Mouse (Mus musculus): ENCODE data around the gene Tex19.2. TPM values are rescaled to one million over a fixed set of nuclear protein-coding genes. Genes with fewer than 3 reads are reported as not detected.
"Not testable (repeated sequence)": the region's sequence is repeated elsewhere in the genome, so short reads cannot be mapped to it uniquely, and the experiment has no call there.

Tex19.2 gene
- total RNA-seq, 4 experiments from 2014 or later, result not detected

GRCm38 (mm10) chr11:121111601-121112000 is 6.9 kb downstream of the Tex19.2 start:
- DNase-seq (ENCODE audit: low spot score in 2 of 2), result no peak

- no peak for DNase-seq (ENCODE audit: low spot score in 2 of 2)
Observed at GRCm38 (mm10) chr11:121111051-121111450, 7.4 kb downstream of the Tex19.2 start.

GRCm38 (mm10) chr11:121109986-121110385 is 8.5 kb downstream of the Tex19.2 start:
- no peak for DNase-seq (ENCODE audit: low spot score in 2 of 2)

- no peak for DNase-seq (ENCODE audit: low spot score in 2 of 2)
Observed at GRCm38 (mm10) chr11:121108061-121108460, 10.4 kb downstream of the Tex19.2 start.

GRCm38 (mm10) chr11:121107242-121107641 is 11.2 kb downstream of the Tex19.2 start:
- not testable (repeated sequence) for DNase-seq (ENCODE audit: low spot score in 2 of 2)

GRCm38 (mm10) chr11:121101124-121101805 is 17.2 kb downstream of the Tex19.2 start:
- DNase-seq (ENCODE audit: low spot score in 2 of 2), result no peak

GRCm38 (mm10) chr11:121100692-121101091 is 17.8 kb downstream of the Tex19.2 start:
- DNase-seq (ENCODE audit: low spot score in 2 of 2), result no peak

GRCm38 (mm10) chr11:121099762-121100161 is 18.7 kb downstream of the Tex19.2 start:
- DNase-seq (ENCODE audit: low spot score in 2 of 2), result no peak

- DNase-seq (ENCODE audit: low spot score in 2 of 2), result no peak
Observed at GRCm38 (mm10) chr11:121092606-121093585, 25.6 kb downstream of the Tex19.2 start.

- no peak for DNase-seq (ENCODE audit: low spot score in 2 of 2)
Observed at GRCm38 (mm10) chr11:121090943-121091342, 27.5 kb downstream of the Tex19.2 start.

GRCm38 (mm10) chr11:121089756-121090546 is 28.5 kb downstream of the Tex19.2 start:
- DNase-seq (ENCODE audit: low spot score in 2 of 2), result no peak

- DNase-seq (ENCODE audit: low spot score in 2 of 2), result no peak
Observed at GRCm38 (mm10) chr11:121088997-121089396, 29.5 kb downstream of the Tex19.2 start.

GRCm38 (mm10) chr11:121086296-121086695 is 32.2 kb downstream of the Tex19.2 start:
- DNase-seq (ENCODE audit: low spot score in 2 of 2), result no peak

- DNase-seq (ENCODE audit: low spot score in 2 of 2), result no peak
Observed at GRCm38 (mm10) chr11:121085181-121085580, 33.3 kb downstream of the Tex19.2 start.

- DNase-seq (ENCODE audit: low spot score in 2 of 2), result no peak
Observed at GRCm38 (mm10) chr11:121082857-121083500, 35.5 kb downstream of the Tex19.2 start.

GRCm38 (mm10) chr11:121082250-121082649 is 36.2 kb downstream of the Tex19.2 start:
- DNase-seq (ENCODE audit: low spot score in 2 of 2), result no peak

- no peak for DNase-seq (ENCODE audit: low spot score in 2 of 2)
Observed at GRCm38 (mm10) chr11:121081120-121081519, 37.4 kb downstream of the Tex19.2 start, which contains the start of gene Sectm1a. Gene Sectm1a, minus strand, starts transcription at chr11:121081220.

GRCm38 (mm10) chr11:121080330-121080729 is 38.1 kb downstream of the Tex19.2 start:
- DNase-seq (ENCODE audit: low spot score in 2 of 2), result no peak

GRCm38 (mm10) chr11:121075655-121076054 is 42.8 kb downstream of the Tex19.2 start:
- no peak for DNase-seq (ENCODE audit: low spot score in 2 of 2)

GRCm38 (mm10) chr11:121069662-121070061 is 48.8 kb downstream of the Tex19.2 start:
- not testable (repeated sequence) for DNase-seq (ENCODE audit: low spot score in 2 of 2)

GRCm38 (mm10) chr11:121067895-121068294 is 50.6 kb downstream of the Tex19.2 start:
- no peak for DNase-seq (ENCODE audit: low spot score in 2 of 2)

Measured in gastrocnemius, adult 8-10 months (tissue).